Mouse (Mus musculus) activated CD4-positive, CD25-positive, alpha-beta regulatory T cell, adult 4 months (primary cell): ENCODE data around the gene Hspa1l. TPM values are rescaled to one million over a fixed set of nuclear protein-coding genes. Genes with fewer than 3 reads are reported as not detected.
A peak's percentile ranks its signal among the peaks of the same experiment; 100 is the strongest.
"Not testable (repeated sequence)": the region's sequence is repeated elsewhere in the genome, so short reads cannot be mapped to it uniquely, and the experiment has no call there.

Source experiments
- ATAC-seq: one replicate; pipeline ENCODE4 v1.8.0; 2017
- polyA plus RNA-seq, 2 experiments: library from polyadenylated mRNA; unstranded; fragments of 100-300 nt; shearing (Covaris generic); gene quantifications; one replicate each; pipeline ENCODE4 v1.2.1; 2017

The Hspa1l gene
- polyA plus RNA-seq, 2 experiments from 2014 or later, result 0.46 TPM; not detected in 1

- no peak for ATAC-seq
Measured at GRCm38 (mm10) chr17:34977000-34977399, 4.5 kb downstream of the Hspa1l start.

- no peak for ATAC-seq
Measured at GRCm38 (mm10) chr17:34978239-34978638, 5.7 kb downstream of the Hspa1l start.

- no peak for ATAC-seq
Measured at GRCm38 (mm10) chr17:34979631-34980030, 7.1 kb downstream of the Hspa1l start.

GRCm38 (mm10) chr17:34980655-34981054 is 8.2 kb downstream of the Hspa1l start:
- ATAC-seq, result peak; percentile 45

- ATAC-seq, result peak; percentile 86
Measured at GRCm38 (mm10) chr17:34981690-34982180, 9.2 kb downstream of the Hspa1l start, which contains the start of gene Lsm2. Lsm2 (plus strand) TSS chr17:34981862.

- no peak for ATAC-seq
Measured at GRCm38 (mm10) chr17:34982328-34982727, 9.8 kb downstream of the Hspa1l start.

GRCm38 (mm10) chr17:34984218-34984617 is 11.7 kb downstream of the Hspa1l start:
- no peak for ATAC-seq

- ATAC-seq, result no peak
Measured at GRCm38 (mm10) chr17:34994751-34995150, 22.2 kb downstream of the Hspa1l start.

GRCm38 (mm10) chr17:34995192-34995591 is 22.7 kb downstream of the Hspa1l start:
- ATAC-seq, result not testable (repeated sequence)

- not testable (repeated sequence) for ATAC-seq
Measured at GRCm38 (mm10) chr17:34995927-34996326, 23.4 kb downstream of the Hspa1l start.

GRCm38 (mm10) chr17:34996411-34997141 is 24.1 kb downstream of the Hspa1l start:
- no peak for ATAC-seq

GRCm38 (mm10) chr17:34997142-34997483 is 24.6 kb downstream of the Hspa1l start:
- ATAC-seq, result no peak

GRCm38 (mm10) chr17:34998526-34999430 is 26.3 kb downstream of the Hspa1l start:
- no peak for ATAC-seq

GRCm38 (mm10) chr17:34999871-35000716 is 27.6 kb downstream of the Hspa1l start:
- ATAC-seq, result peak; percentile 32

- ATAC-seq, result peak; percentile 59
Measured at GRCm38 (mm10) chr17:35000717-35001451, 28.4 kb downstream of the Hspa1l start, which contains the start of gene Vars. Vars (plus strand) TSS chr17:35000987.

GRCm38 (mm10) chr17:35001452-35002152 is 29.1 kb downstream of the Hspa1l start:
- peak; percentile 5 for ATAC-seq

- ATAC-seq, result no peak
Measured at GRCm38 (mm10) chr17:35002153-35002865, 29.8 kb downstream of the Hspa1l start.

GRCm38 (mm10) chr17:35003022-35003838 is 30.7 kb downstream of the Hspa1l start:
- ATAC-seq, result no peak

GRCm38 (mm10) chr17:35004075-35004717 is 31.7 kb downstream of the Hspa1l start:
- no peak for ATAC-seq
